Mouse (Mus musculus) inflammation-experienced regulatory T-cells (primary cell): ENCODE data around the gene Gpx7. TPM values are rescaled to one million over a fixed set of nuclear protein-coding genes. Genes with fewer than 3 reads are reported as not detected.

Source experiments
- polyA plus RNA-seq, 2 experiments: library from polyadenylated mRNA; unstranded; fragments of 100-300 nt; shearing (Covaris generic); gene quantifications; one replicate each; pipeline ENCODE4 v1.2.1; 2017

Gene Gpx7
- 1 to 10 TPM; 2.7 to 3.4 TPM for polyA plus RNA-seq

DNA sequence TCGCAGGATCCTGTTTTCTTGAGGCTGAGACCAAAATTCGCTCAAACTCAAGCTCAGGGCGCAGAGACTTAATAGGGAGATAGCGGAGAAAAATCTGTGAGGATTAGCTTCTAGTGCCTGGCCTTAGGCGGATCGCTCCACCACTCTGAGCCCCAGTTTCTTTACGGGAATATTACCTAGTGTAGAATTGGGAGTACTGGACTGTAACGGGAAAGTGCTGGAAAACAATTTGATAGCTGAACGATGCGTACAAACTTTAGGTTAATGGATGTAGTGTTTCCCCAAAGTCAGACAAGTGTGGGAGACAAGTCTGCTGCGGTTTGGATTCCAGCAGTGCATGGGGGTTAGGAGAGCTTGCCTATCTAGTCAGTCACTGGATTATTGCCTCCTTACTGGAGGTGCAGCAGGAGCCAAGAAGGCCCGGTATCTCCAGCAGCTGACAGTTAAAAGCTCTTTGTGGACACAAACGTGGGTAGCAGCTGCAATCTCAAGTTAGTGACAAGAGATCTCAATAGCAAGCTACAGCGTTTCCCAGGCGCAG, at the start of gene Gpx7:
Gene Gpx7, minus strand, starts transcription at position 101 of the 541 bp plus-strand sequence.

DNA sequence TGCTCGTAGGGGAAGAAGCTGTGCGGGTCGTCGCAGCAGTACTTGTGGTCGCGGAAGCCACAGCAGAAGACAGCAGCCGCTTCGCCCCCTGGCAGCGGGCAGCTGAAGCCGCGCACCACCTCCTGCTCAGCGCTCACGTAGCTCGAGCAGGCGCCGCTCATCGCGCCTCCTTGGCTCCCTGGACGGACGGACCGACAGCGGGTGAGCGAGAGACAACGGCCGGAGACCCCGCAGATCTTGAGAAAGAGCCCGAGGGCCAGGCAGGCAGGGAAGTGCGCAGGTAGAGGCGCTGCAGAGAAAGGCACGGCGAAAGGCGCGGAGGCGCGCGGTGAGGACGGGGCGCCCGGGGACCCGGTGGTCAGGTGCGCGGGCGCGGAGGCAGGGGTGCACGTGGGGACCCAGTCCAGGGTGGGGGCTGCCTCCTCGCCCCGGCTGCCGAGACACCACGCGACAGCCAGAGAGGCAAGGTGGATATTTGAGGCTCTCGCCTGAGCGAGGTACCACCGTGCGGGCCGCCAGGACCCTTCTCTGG, 23.5 kb downstream of the Gpx7 start, which contains the start of gene Shisal2a:
Gene Shisal2a, minus strand, starts transcription at position 167 of the 532 bp plus-strand sequence.

Other genes starting within 250 kb of the Gpx7 start
- 1 to 10 TPM; 4.5 to 9.0 TPM for gene Echdc2, start 241.5 kb downstream of the Gpx7 start, polyA plus RNA-seq
- gene Zyg11a, start 188.9 kb downstream of the Gpx7 start, polyA plus RNA-seq = not detected
- gene Zyg11b, start 105.9 kb downstream of the Gpx7 start, polyA plus RNA-seq = 10 to 100 TPM; 19.4 to 19.5 TPM
- 10 to 100 TPM; 20.1 to 24.8 TPM for gene Coa7, start 78.8 kb downstream of the Gpx7 start, polyA plus RNA-seq
- gene Shisal2a, start 23.6 kb downstream of the Gpx7 start, polyA plus RNA-seq = 1 to 10 TPM in 1 of 2 experiments, not detected in 1; 1.8 TPM
- 10 to 100 TPM; 62.1 to 97.6 TPM for gene Tut4, start 52.5 kb upstream of the Gpx7 start, polyA plus RNA-seq
- 10 to 100 TPM; 50.0 to 52.5 TPM for gene Prpf38a, start 172.4 kb upstream of the Gpx7 start, polyA plus RNA-seq
- gene Orc1, start 172.5 kb upstream of the Gpx7 start, polyA plus RNA-seq = 1 to 10 TPM; 1.3 to 1.5 TPM
- 10 to 100 TPM; 91.8 to 98.0 TPM for gene Cc2d1b, start 213.0 kb upstream of the Gpx7 start, polyA plus RNA-seq